In the genomic region with DNA sequence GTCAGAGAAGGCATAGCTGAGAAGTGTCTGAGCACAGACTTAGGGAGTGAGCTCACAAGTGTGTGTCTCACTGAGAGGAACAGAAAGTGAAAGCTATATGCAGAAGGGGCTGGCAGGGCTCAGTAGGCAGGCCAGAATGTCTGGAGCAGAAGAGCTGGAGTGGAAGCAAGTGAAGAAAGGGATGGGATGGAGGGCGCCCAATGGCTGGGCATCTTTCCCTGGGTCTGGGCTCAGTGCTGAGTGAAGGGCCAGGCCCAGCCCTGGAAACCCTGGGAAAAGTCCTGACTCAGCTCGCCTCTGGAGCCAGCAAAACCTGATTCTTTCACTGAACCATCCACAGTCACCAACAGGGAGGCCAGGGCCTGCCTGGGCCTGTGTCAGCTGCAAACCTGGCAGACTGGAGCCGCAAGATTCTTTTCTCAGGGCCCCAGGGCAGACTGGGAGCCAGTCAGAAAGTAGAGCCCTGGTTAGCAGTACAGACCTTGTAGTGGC, we compare ENCODE assay signal across 9 mouse cellular contexts. TPM values are rescaled to one million over a fixed set of nuclear protein-coding genes. Genes with fewer than 3 reads are reported as not detected.
A peak's percentile ranks its signal among the peaks of the same experiment; 100 is the strongest.
DNase-seq lines count a peak whose midpoint lies in the region; ATAC-seq and TF ChIP-seq lines count a peak whose summit lies in the region.
"Had no signal": no experiment of that assay in that cellular context is flagged by ENCODE, and none has a peak within 500 bp of the region (broad histone marks: within the 10 kb centered on the region; RNA-seq: fewer than 3 reads in every experiment).

No protein-coding gene starts in this region.

- no peak overlapping the region for H3K4me3 ChIP-seq in kidney, postnatal 0 days (replicated peaks; ENCODE audit: low read depth, low read length)
- H3K4me3 ChIP-seq: liver, embryonic 15.5 days had no signal

- TF ChIP-seq CTCF in kidney, postnatal 0 days (IDR thresholded peaks at IDR 0.05; ENCODE audit: low read depth) = no peak

- H3K36me3 ChIP-seq in kidney, postnatal 0 days (ENCODE audit: insufficient read depth, low read length) = no peaks in the 10 kb centered on the region
- no peaks in the 10 kb centered on the region for H3K36me3 ChIP-seq in splenic B cell, adult 2 months (ENCODE audit: control insufficient read depth, insufficient read depth, low read length, poor library complexity, severe bottlenecking)
- H3K36me3 ChIP-seq: liver, embryonic 15.5 days had no signal

- intact Hi-C loops in heart, postnatal 14 days (cut with DNase I) = loop anchor here (5.0 kb wide), 1 partner anchor 84 kb away; no protein-coding TSS in a partner anchor

- no peak overlapping the region for H3K9ac ChIP-seq in kidney, postnatal 0 days (ENCODE audit: low read depth, low read length)
- H3K9ac ChIP-seq: liver, embryonic 15.5 days had no signal

- H3K4me2 ChIP-seq in kidney, postnatal 0 days (ENCODE audit: low read length) = no peak overlapping the region
- H3K4me2 ChIP-seq: liver, embryonic 15.5 days had no signal

- no peaks in the 10 kb centered on the region for H3K4me1 ChIP-seq in kidney, postnatal 0 days (replicated peaks; ENCODE audit: insufficient read depth, low read length)

- no peaks in the 10 kb centered on the region for H3K27me3 ChIP-seq in kidney, postnatal 0 days (ENCODE audit: insufficient read depth, low read length)
- H3K27me3 ChIP-seq in splenic B cell, adult 2 months (ENCODE audit: control insufficient read depth, insufficient read depth, low read length, poor library complexity, severe bottlenecking) = no peaks in the 10 kb centered on the region
- H3K27me3 ChIP-seq: liver, embryonic 15.5 days had no signal

- H3K27ac ChIP-seq in kidney, postnatal 0 days = 0 out of 2 replicates have a peak overlapping the region, but pooled peaks have one; percentile 15
- H3K27ac ChIP-seq: liver, embryonic 15.5 days had no signal

- H3K9me3 ChIP-seq in kidney, postnatal 0 days (replicated peaks; ENCODE audit: low read length) = no peaks in the 10 kb centered on the region
- H3K9me3 ChIP-seq: liver, embryonic 15.5 days had no signal

- no peak for ATAC-seq in kidney, postnatal 0 days (replicated peaks; ENCODE audit: low FRiP score, low read depth)

- DNase-seq in heart, adult 11 months = peak; percentile 94
- no peak for DNase-seq in heart, postnatal 14 days
- peak; percentile 62 for DNase-seq in fat pad, adult 2 months (ENCODE audit: extremely low read depth, low read depth, low spot score)
- no peak for DNase-seq in kidney, postnatal 0 days (ENCODE audit: low spot score)
- DNase-seq in splenic B cell, adult 2 months (ENCODE audit: low read depth, low spot score) = peak; percentile 15
- DNase-seq in retina, embryonic 14.5 days (ENCODE audit: low spot score) = no peak
- DNase-seq in frontal cortex, adult 2 months (ENCODE audit: extremely low spot score in 1 of 2, low spot score in 1 of 2) = no peak
- DNase-seq in cerebellum, adult 11-12 months = no peak

- WGBS in kidney, postnatal 0 days = 79% methylated on average over 3 of the region's 3 CpGs

RNA-seq across cellular contexts. Expression of a gene that starts 9.5 kb away (rescaled TPM):
- 100 to 1,000 TPM in 1 of 2 experiments, 10 to 100 TPM in 1; 91.0 to 106 TPM for total RNA-seq in heart, postnatal 14 days (2021)
- 10.5 and 15.1 TPM in 2 replicates for polyA plus RNA-seq in kidney, postnatal 0 days (2015; fragmentation: Nextera tagmentation; extraction: Ambion mirVana)
- polyA plus RNA-seq in frontal cortex, adult 2 months (2012; rRNA removed) = 51.1 and 60.7 TPM in 2 replicates

RNA-seq across cellular contexts. Expression of a gene that starts 39.4 kb away (rescaled TPM):
- total RNA-seq in heart, postnatal 14 days (2021) = under 1 TPM; 0.39 to 0.96 TPM
- 74.0 and 89.3 TPM in 2 replicates for polyA plus RNA-seq in kidney, postnatal 0 days (2015; fragmentation: Nextera tagmentation; extraction: Ambion mirVana)
- 0.97 and 1.3 TPM in 2 replicates for polyA plus RNA-seq in frontal cortex, adult 2 months (2012; rRNA removed)

RNA-seq across cellular contexts. Expression of a gene that starts 53.0 kb away (rescaled TPM):
- 1 to 10 TPM; 1.7 to 2.2 TPM for total RNA-seq in heart, postnatal 14 days (2021)
- 20.9 and 23.3 TPM in 2 replicates for polyA plus RNA-seq in kidney, postnatal 0 days (2015; fragmentation: Nextera tagmentation; extraction: Ambion mirVana)
- 1.3 and 1.4 TPM in 2 replicates for polyA plus RNA-seq in frontal cortex, adult 2 months (2012; rRNA removed)

Comparison
In these comparisons a context has a peak if more than half of its experiments do, and no peak if none do; other contexts are left out.
1. DNase-seq: peak in heart, adult 11 months (single experiment), fat pad, adult 2 months (single experiment) and splenic B cell, adult 2 months (single experiment); none in heart, postnatal 14 days (0 of 2), kidney, postnatal 0 days (single experiment), retina, embryonic 14.5 days (single experiment), frontal cortex, adult 2 months (0 of 2) and cerebellum, adult 11-12 months (single experiment).
2. RNA of a gene that starts 39.4 kb away (polyA plus RNA-seq): 74.0 to 89.3 TPM in kidney, postnatal 0 days; 0.97 to 1.3 TPM in frontal cortex, adult 2 months; every median in the first group is over 10 times any median in the second.